Mouse (Mus musculus) MEL (cell line): ENCODE measurements at regions not wholly inside any gene's neighbourhood (a gene's known extent, or its start where the extent isn't known, plus 50 kb on each side); places are given as distances from the start of the nearest gene placed in this dataset.

ENCODE experiments used
- DNase-seq: peaks from one replicate; pipeline ENCODE4 v3.0.0; 2011; ENCODE audit warnings: low read depth, low spot score
- H3K27ac ChIP-seq: 2 replicates; pipeline ENCODE4 v1.5.1; 2012; ENCODE audit warnings: low read depth, mild to moderate bottlenecking, control low read depth, low read length, moderate library complexity; ENCODE audit not compliant: control insufficient read depth
- H3K27me3 ChIP-seq, 2 experiments: fragments of 150-350 bp in 1 of 2; sonication (generic) in 1 of 2; 2 replicates each; pipeline ENCODE4 v1.6.1; 2012; ENCODE audit warnings: low read length in 2 of 2, mild to moderate bottlenecking in 2 of 2, improper control_type of control experiment in 1 of 2, moderate library complexity in 1 of 2; ENCODE audit not compliant: insufficient read depth in 2 of 2, control insufficient read depth in 1 of 2
- H3K36me3 ChIP-seq, 2 experiments: 2 replicates each; pipeline ENCODE4 v1.6.1; 2012 to 2014; ENCODE audit warnings: low read length in 2 of 2, improper control_type of control experiment in 1 of 2, inconsistent platforms in 1 of 2, mild to moderate bottlenecking in 1 of 2; ENCODE audit not compliant: insufficient read depth in 2 of 2, control insufficient read depth in 1 of 2
- H3K4me1 ChIP-seq, 2 experiments: fragments of 150-350 bp in 1 of 2; sonication (generic) in 1 of 2; 2 replicates each; pipeline ENCODE4 v1.6.1; 2012; ENCODE audit warnings: low read length in 2 of 2, improper control_type of control experiment in 1 of 2, mild to moderate bottlenecking in 1 of 2; ENCODE audit not compliant: insufficient read depth in 2 of 2, control insufficient read depth in 1 of 2
- H3K4me3 ChIP-seq, 2 experiments: fragments of 150-350 bp in 1 of 2; sonication (generic) in 1 of 2; 2 replicates each; pipeline ENCODE4 v1.5.1; 2012; ENCODE audit warnings: low read depth in 2 of 2, low read length in 2 of 2, mild to moderate bottlenecking in 2 of 2, moderate library complexity in 2 of 2, control low read depth in 1 of 2, improper control_type of control experiment in 1 of 2; ENCODE audit not compliant: control insufficient read depth in 1 of 2, insufficient read depth in 1 of 2
- H3K79me2 ChIP-seq: 2 replicates; pipeline ENCODE4 v1.6.1; 2012; ENCODE audit warnings: mild to moderate bottlenecking, low read length, moderate library complexity; ENCODE audit not compliant: control insufficient read depth, poor library complexity, insufficient read depth
- H3K9ac ChIP-seq: 2 replicates; pipeline ENCODE4 v1.6.1; 2012; ENCODE audit warnings: low read depth, mild to moderate bottlenecking, control low read depth, low read length, moderate library complexity; ENCODE audit not compliant: control insufficient read depth, poor library complexity, severe bottlenecking
- H3K9me3 ChIP-seq: fragments of 150-350 bp; sonication (generic); replicated peaks from 2 replicates; pipeline ENCODE4 v1.6.1; 2012; ENCODE audit warnings: mild to moderate bottlenecking, low read length, improper control_type of control experiment, moderate library complexity; ENCODE audit not compliant: insufficient read depth
- CHD1 ChIP-seq: IDR thresholded peaks from 2 replicates; pipeline ENCODE4 v1.6.1; 2012; ENCODE audit warnings: low read depth, mild to moderate bottlenecking, inconsistent platforms, low read length, improper control_type of control experiment
- CTCF ChIP-seq, 3 experiments: IDR thresholded peaks in 2 of 3; conservative IDR thresholded peaks in 1 of 3; 2 replicates each; pipeline ENCODE4 v1.5.1; 2011 to 2012; ENCODE audit warnings: low read length in 3 of 3, low read depth in 2 of 3, mild to moderate bottlenecking in 2 of 3, improper control_type of control experiment in 1 of 3, inconsistent platforms in 1 of 3, mixed read lengths in 1 of 3, moderate library complexity in 1 of 3; ENCODE audit not compliant: control insufficient read depth in 1 of 3, insufficient read depth in 1 of 3, poor library complexity in 1 of 3, severe bottlenecking in 1 of 3
- E2F4 ChIP-seq: IDR thresholded peaks from 2 replicates; pipeline ENCODE4 v1.6.1; 2011; ENCODE audit warnings: low read depth, low read length, improper control_type of control experiment, borderline replicate concordance
- ELF1 ChIP-seq: IDR thresholded peaks from 2 replicates; pipeline ENCODE4 v1.6.1; 2014; ENCODE audit warnings: low read depth, mild to moderate bottlenecking, inconsistent platforms, low read length, improper control_type of control experiment, moderate library complexity
- EP300 ChIP-seq, 2 experiments: IDR thresholded peaks; 2 replicates each; pipeline ENCODE4 v1.6.1; 2011; ENCODE audit warnings: improper control_type of control experiment in 2 of 2, low read length in 2 of 2, low read depth in 1 of 2, mild to moderate bottlenecking in 1 of 2
- ETS1 ChIP-seq: IDR thresholded peaks from 2 replicates; pipeline ENCODE4 v1.6.1; 2012; ENCODE audit warnings: low read depth, mild to moderate bottlenecking, inconsistent platforms, low read length, improper control_type of control experiment, moderate library complexity
- HCFC1 ChIP-seq: IDR thresholded peaks from 2 replicates; pipeline ENCODE4 v1.6.1; 2012; ENCODE audit warnings: low read depth, mild to moderate bottlenecking, inconsistent platforms, low read length, improper control_type of control experiment, moderate library complexity
- KAT2A ChIP-seq: conservative IDR thresholded peaks from 2 replicates; pipeline ENCODE4 v1.6.1; 2012; ENCODE audit warnings: low read depth, low read length, improper control_type of control experiment, inconsistent platforms
- MAFK ChIP-seq: IDR thresholded peaks from 2 replicates; pipeline ENCODE4 v1.6.1; 2011; ENCODE audit warnings: low read depth, mild to moderate bottlenecking, low read length, improper control_type of control experiment, borderline replicate concordance
- MAX ChIP-seq: IDR thresholded peaks from 2 replicates; pipeline ENCODE4 v1.6.1; 2011; ENCODE audit warnings: low read length, improper control_type of control experiment
- MAZ ChIP-seq: IDR thresholded peaks from 2 replicates; pipeline ENCODE4 v1.6.1; 2012; ENCODE audit warnings: low read depth, mild to moderate bottlenecking, inconsistent platforms, low read length, improper control_type of control experiment
- MEF2A ChIP-seq: IDR thresholded peaks from 2 replicates; pipeline ENCODE4 v1.6.1; 2014; ENCODE audit warnings: low read depth, mild to moderate bottlenecking, inconsistent platforms, low read length, improper control_type of control experiment; ENCODE audit not compliant: poor library complexity, insufficient replicate concordance, severe bottlenecking; ENCODE audit errors: extremely low read depth
- MXI1 ChIP-seq: IDR thresholded peaks from 2 replicates; pipeline ENCODE4 v1.6.1; 2011; ENCODE audit warnings: mild to moderate bottlenecking, low read depth, low read length, improper control_type of control experiment
- MYB ChIP-seq: IDR thresholded peaks from 2 replicates; pipeline ENCODE4 v1.6.1; 2011; ENCODE audit warnings: mild to moderate bottlenecking, low read depth, low read length, improper control_type of control experiment
- POLR2A ChIP-seq, 2 experiments: IDR thresholded peaks; 2 replicates each; pipeline ENCODE4 v1.6.1; 2011 to 2012; ENCODE audit warnings: low read length in 2 of 2, mild to moderate bottlenecking in 2 of 2, control low read depth in 1 of 2, improper control_type of control experiment in 1 of 2, low read depth in 1 of 2, moderate library complexity in 1 of 2; ENCODE audit not compliant: control insufficient read depth in 1 of 2, insufficient read depth in 1 of 2, poor library complexity in 1 of 2
- POLR2AphosphoS2 ChIP-seq: IDR thresholded peaks from 2 replicates; pipeline ENCODE4 v1.6.1; 2011; ENCODE audit warnings: low read length, improper control_type of control experiment
- POLR2AphosphoS5 ChIP-seq: IDR thresholded peaks from 2 replicates; pipeline ENCODE4 v1.6.1; 2012; ENCODE audit warnings: low read depth, borderline replicate concordance, mild to moderate bottlenecking, inconsistent platforms, low read length, moderate library complexity, mixed read lengths
- RAD21 ChIP-seq: IDR thresholded peaks from 2 replicates; pipeline ENCODE4 v1.6.1; 2011; ENCODE audit warnings: mild to moderate bottlenecking, low read depth, low read length, improper control_type of control experiment
- RCOR1 ChIP-seq: IDR thresholded peaks from 2 replicates; pipeline ENCODE4 v1.6.1; 2012; ENCODE audit warnings: low read depth, mild to moderate bottlenecking, inconsistent platforms, low read length, improper control_type of control experiment
- SIN3A ChIP-seq: IDR thresholded peaks from 2 replicates; pipeline ENCODE4 v1.6.1; 2012; ENCODE audit warnings: low read length, improper control_type of control experiment, inconsistent platforms
- SMC3 ChIP-seq: IDR thresholded peaks from 2 replicates; pipeline ENCODE4 v1.6.1; 2011; ENCODE audit warnings: low read depth, low read length, improper control_type of control experiment
- TAL1 ChIP-seq: IDR thresholded peaks from 2 replicates; pipeline ENCODE4 v1.6.1; 2012; ENCODE audit warnings: mild to moderate bottlenecking, inconsistent platforms, low read length, moderate library complexity, mixed read lengths
- UBTF ChIP-seq: IDR thresholded peaks from 2 replicates; pipeline ENCODE4 v1.6.1; 2012; ENCODE audit warnings: low read depth, mild to moderate bottlenecking, inconsistent platforms, low read length, improper control_type of control experiment, moderate library complexity, borderline replicate concordance; ENCODE audit not compliant: insufficient read depth
- USF1 ChIP-seq: IDR thresholded peaks from 2 replicates; pipeline ENCODE4 v1.6.1; 2014; ENCODE audit warnings: low read depth, mild to moderate bottlenecking, inconsistent platforms, low read length, improper control_type of control experiment, moderate library complexity
- ZC3H11A ChIP-seq: IDR thresholded peaks from 2 replicates; pipeline ENCODE4 v1.6.1; 2012; ENCODE audit warnings: low read depth, mild to moderate bottlenecking, inconsistent platforms, low read length, improper control_type of control experiment
- ZKSCAN1 ChIP-seq: IDR thresholded peaks from 2 replicates; pipeline ENCODE4 v1.6.1; 2012; ENCODE audit warnings: low read depth, mild to moderate bottlenecking, inconsistent platforms, low read length, improper control_type of control experiment, moderate library complexity
- ZMIZ1 ChIP-seq: IDR thresholded peaks from 2 replicates; pipeline ENCODE4 v1.6.1; 2012; ENCODE audit warnings: low read depth, mild to moderate bottlenecking, inconsistent platforms, low read length, improper control_type of control experiment, moderate library complexity
- ZNF384 ChIP-seq: IDR thresholded peaks from 2 replicates; pipeline ENCODE4 v1.6.1; 2012; ENCODE audit warnings: low read depth, mild to moderate bottlenecking, inconsistent platforms, low read length, improper control_type of control experiment

- Histone ChIP-seq H3K27me3 (no peaks in the 10 kb centered on the region; a peak in 1 of 4 replicates), H3K9ac (no peak overlapping the region), H3K79me2 (no peaks in the 10 kb centered on the region), H3K4me3 (no peak overlapping the region), H3K36me3 (no peaks in the 10 kb centered on the region), H3K27ac (no peak overlapping the region), H3K9me3 (no peaks in the 10 kb centered on the region), H3K4me1 (no peaks in the 10 kb centered on the region)
- DNase-seq: no peak
- TF ChIP-seq CTCF (IDR thresholded peaks at IDR 0.05 in 2 of 3, conservative IDR thresholded peaks at IDR 0.05 in 1 of 3; ENCODE audit: control insufficient read depth in 1 of 3, insufficient read depth in 1 of 3, low read depth in 2 of 3, low read length in 3 of 3, poor library complexity in 1 of 3, severe bottlenecking in 1 of 3) (no peak), POLR2AphosphoS2 (no peak), E2F4 (no peak), KAT2A (no peak), POLR2AphosphoS5 (no peak), ZKSCAN1 (no peak), UBTF (no peak), CHD1 (no peak), ZNF384 (no peak), MAFK (no peak), RAD21 (no peak), SMC3 (no peak), EP300 (IDR thresholded peaks at IDR 0.05; ENCODE audit: low read depth in 1 of 2, low read length in 2 of 2) (no peak), MYB (no peak), MEF2A (no peak), MAZ (no peak), MXI1 (no peak), ZC3H11A (no peak), ZMIZ1 (no peak), ETS1 (no peak)
Measured at GRCm38 (mm10) chr3:103490966-103491365, 84.1 kb upstream of the Syt6 start.

GRCm38 (mm10) chr3:103492211-103492610, 82.8 kb upstream of the Syt6 start:
- DNase-seq: no peak
- Histone ChIP-seq H3K27me3 (no peaks in the 10 kb centered on the region; a peak in 1 of 4 replicates), H3K4me1 (no peaks in the 10 kb centered on the region)
- TF ChIP-seq MXI1 (no peak), SMC3 (no peak), MAX (no peak), ELF1 (no peak), SIN3A (no peak), MAFK (no peak), TAL1 (no peak), USF1 (no peak), CTCF (IDR thresholded peaks at IDR 0.05 in 2 of 3, conservative IDR thresholded peaks at IDR 0.05 in 1 of 3; ENCODE audit: control insufficient read depth in 1 of 3, insufficient read depth in 1 of 3, low read depth in 2 of 3, low read length in 3 of 3, poor library complexity in 1 of 3, severe bottlenecking in 1 of 3) (peak in 1 of 3 experiments; percentile 1; a peak in 1 of 6 replicates), ZC3H11A (no peak), MAZ (no peak), POLR2A (IDR thresholded peaks at IDR 0.05; ENCODE audit: control insufficient read depth in 1 of 2, insufficient read depth in 1 of 2, low read depth in 1 of 2, low read length in 2 of 2, poor library complexity in 1 of 2) (no peak), KAT2A (no peak), ZKSCAN1 (peak; percentile 85), RCOR1 (no peak), HCFC1 (no peak)
- TF ChIP-seq, all 39 proteins: peak for 2
- no peaks in the 10 kb centered on the region for H3K79me2 ChIP-seq
- no peak overlapping the region for H3K4me3 ChIP-seq
- H3K9me3 ChIP-seq: no peaks in the 10 kb centered on the region
- no peak overlapping the region for H3K27ac ChIP-seq
- H3K9ac ChIP-seq: no peak overlapping the region
- no peaks in the 10 kb centered on the region for H3K36me3 ChIP-seq
